Mouse (Mus musculus): ENCODE measurements at regions not wholly inside any gene's neighbourhood (a gene's known extent, or its start where the extent isn't known, plus 50 kb on each side); places are given as distances from the start of the nearest gene placed in this dataset.

- no peak for DNase-seq (ENCODE audit: low spot score in 2 of 2)
Measured at GRCm38 (mm10) chr13:3708896-3709631, 75.2 kb downstream of the Asb13 start.
